Mouse (Mus musculus): ENCODE measurements around the gene Arid1b.

DNA sequence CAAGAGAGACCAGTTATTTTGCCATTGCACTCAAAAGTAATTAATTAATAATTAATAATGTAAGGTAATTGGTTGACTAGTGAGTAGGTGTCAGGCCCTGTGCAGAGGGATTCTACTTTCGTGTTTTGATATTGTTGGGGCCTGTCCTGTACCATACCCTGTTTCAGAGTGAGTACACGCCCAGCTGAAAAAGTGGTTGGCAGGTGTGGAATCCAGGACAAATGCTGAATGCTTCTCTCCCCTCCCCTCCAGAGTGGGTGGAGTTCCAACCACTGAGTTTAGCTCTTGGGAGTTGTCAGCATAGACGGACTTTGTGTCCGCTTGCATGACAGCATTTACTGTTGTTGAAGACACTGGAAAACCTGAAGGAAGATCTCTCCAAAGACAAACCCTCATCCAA, 18.4 kb downstream of the Arid1b start:
- TF ChIP-seq CTCF (IDR thresholded peaks at IDR 0.05; ENCODE audit: borderline replicate concordance, control insufficient read depth, extremely low read depth, insufficient read depth, low read length, poor library complexity), result no peak
- TF ChIP-seq POLR2A (IDR thresholded peaks at IDR 0.05; ENCODE audit: control insufficient read depth, extremely low read depth, insufficient read depth, low read length, poor library complexity), result no peak
